Mouse (Mus musculus): ENCODE data around the gene Apbb2.

DNA sequence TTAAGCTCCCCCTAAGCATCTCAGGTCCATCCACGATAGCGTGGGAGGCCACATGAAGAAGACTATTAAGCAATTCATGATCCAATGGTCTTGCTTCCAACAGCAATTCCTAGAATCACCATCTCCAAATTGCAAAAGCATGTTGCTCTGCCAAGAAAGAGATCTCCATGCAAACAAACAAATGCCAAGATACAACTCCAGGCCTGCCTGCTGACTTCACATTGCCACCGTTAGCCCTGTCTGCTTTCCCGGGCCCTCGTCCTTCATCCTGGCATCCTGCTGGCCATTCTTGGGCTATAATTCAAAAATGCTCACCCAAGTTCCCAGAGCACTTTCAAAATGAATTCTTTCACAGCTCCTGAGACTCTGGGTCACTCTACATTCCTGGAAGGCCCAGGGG, 5.6 kb downstream of the Apbb2 start:
- no peak for TF ChIP-seq CTCF (IDR thresholded peaks at IDR 0.05; ENCODE audit: borderline replicate concordance, extremely low read depth, insufficient read depth, insufficient read length)
- TF ChIP-seq POLR2A (IDR thresholded peaks at IDR 0.05; ENCODE audit: borderline replicate concordance, extremely low read depth, insufficient read depth, insufficient read length, poor library complexity, severe bottlenecking): no peak
